Mouse (Mus musculus) erythroblast, embryonic 14.5 days (primary cell): ENCODE data around the gene Pla2g3.

Experiments
- GATA1 ChIP-seq: IDR thresholded peaks from 2 replicates; pipeline ENCODE4 v1.6.1; 2012; ENCODE audit warnings: low read length, inconsistent platforms, mixed read lengths
- TAL1 ChIP-seq: IDR thresholded peaks from 3 replicates; pipeline ENCODE4 v1.6.1; 2012; ENCODE audit warnings: low read length, inconsistent platforms, mixed read lengths

DNA sequence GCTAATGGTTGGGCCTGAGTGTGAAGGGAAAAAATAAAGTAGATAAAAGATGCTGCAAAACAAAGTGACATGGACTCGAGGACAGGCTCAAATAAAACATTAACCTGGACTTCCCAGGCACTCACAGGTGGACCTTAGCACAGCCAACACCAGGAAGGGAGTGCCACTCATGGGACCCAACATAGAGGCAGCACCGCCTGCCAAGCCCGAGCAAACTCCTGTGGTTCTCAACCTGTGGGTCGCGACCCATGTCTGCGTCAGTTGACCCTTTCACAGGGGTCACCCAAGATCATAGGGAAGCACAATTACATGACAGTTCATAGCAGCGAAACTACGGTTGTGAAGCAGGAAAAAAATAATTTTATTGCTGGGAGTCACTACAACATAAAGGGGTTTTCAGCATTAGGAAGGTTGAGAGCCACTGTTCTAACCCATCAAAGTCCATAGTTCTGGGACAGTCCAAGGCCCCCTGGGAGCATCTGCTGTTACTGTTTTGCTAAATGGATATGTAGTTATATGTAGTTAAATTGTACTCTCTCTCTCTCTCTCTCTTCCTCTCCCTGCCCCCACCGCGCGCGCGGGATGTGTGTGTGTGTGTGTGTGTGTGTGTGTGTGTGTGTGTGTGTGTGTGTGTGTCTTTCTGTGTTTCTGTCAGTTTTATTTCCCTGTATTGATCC, 29.5 kb upstream of the Pla2g3 start:
- TF ChIP-seq TAL1 (no peak), GATA1 (no peak)
